Mouse (Mus musculus): ENCODE data around the gene Synj2. TPM values are rescaled to one million over a fixed set of nuclear protein-coding genes. Genes with fewer than 3 reads are reported as not detected.

Synj2 gene
- polyA plus RNA-seq, 1 experiment from 2014 or later: 3.2 TPM

DNA sequence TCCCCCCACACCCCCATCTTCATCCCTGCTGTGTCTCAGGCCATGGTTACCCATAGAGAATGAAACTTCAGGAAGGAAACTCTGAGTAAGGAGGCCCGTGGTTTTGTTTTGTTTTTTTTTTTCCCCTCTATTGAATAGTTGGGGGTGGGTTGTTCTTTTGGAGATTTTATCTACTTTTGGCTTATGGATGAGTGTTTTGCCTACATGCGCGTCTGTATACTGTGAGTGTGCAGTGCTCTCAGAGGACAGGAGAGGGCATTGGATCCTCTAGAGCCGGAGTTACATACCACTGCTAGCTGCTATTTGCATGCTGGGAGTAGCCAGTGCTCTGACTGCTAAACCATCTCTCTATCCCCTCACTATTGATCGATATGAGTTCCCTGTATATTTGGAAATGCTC is 39.7 kb upstream of the Synj2 start:
- no peak overlapping the region for H3K9ac ChIP-seq (ENCODE audit: low read length)
- no peaks in the 10 kb centered on the region; the same call in 1 of the 2 replicates for H3K4me1 ChIP-seq (replicated peaks; ENCODE audit: control insufficient read depth, insufficient read depth, low read length)
- no peak overlapping the region for H3K4me3 ChIP-seq (ENCODE audit: low read length)
- no peaks in the 10 kb centered on the region for H3K9me3 ChIP-seq (ENCODE audit: control insufficient read depth, low read length)
- ATAC-seq (ENCODE audit: low read depth): no peak
- WGBS: 67% methylated on average over 5 of the region's 5 CpGs
- H3K27me3 ChIP-seq (ENCODE audit: control insufficient read depth, insufficient read depth, low read depth, low read length): no peaks in the 10 kb centered on the region
- peaks cover 16% of the 10 kb centered on the region for H3K36me3 ChIP-seq (ENCODE audit: control insufficient read depth, insufficient read depth, low read length)
- H3K27ac ChIP-seq (ENCODE audit: low read length): no peak overlapping the region
- H3K4me2 ChIP-seq (ENCODE audit: low read depth, low read length): no peak overlapping the region

DNA sequence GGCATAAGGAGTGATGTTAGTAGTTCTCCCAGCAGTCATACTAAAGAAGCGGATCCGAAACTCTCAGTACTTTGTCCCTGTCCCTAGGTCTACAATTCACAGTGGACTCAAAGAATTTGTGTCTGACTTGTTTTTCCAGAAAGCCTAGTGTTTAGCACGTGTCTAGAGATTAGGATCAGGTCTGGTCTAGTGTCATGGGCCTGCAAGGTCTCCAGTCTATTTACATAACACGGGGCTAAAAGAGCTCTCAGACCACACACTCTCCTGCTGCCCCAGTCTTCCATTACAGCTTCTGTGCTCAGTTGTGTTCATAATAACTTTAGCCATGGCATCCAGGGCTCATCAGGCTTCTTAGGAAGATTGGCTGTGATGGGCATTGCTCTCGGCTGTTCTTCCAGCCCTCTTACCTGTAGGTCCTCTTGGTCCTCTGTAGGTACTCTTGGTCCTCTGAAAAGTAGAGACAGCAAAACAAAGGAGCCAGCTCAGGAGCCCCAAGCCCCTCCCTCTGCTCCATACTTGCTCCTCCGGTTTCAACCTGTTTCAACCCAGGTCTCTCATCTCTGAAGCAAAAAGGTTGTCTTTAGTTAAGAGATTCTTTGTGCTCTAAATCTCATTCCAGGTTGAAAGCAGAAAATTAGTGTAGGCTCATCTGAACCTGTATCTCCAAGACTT is 37.3 kb upstream of the Synj2 start:
- ATAC-seq (ENCODE audit: low read depth): peak; percentile 74

DNA sequence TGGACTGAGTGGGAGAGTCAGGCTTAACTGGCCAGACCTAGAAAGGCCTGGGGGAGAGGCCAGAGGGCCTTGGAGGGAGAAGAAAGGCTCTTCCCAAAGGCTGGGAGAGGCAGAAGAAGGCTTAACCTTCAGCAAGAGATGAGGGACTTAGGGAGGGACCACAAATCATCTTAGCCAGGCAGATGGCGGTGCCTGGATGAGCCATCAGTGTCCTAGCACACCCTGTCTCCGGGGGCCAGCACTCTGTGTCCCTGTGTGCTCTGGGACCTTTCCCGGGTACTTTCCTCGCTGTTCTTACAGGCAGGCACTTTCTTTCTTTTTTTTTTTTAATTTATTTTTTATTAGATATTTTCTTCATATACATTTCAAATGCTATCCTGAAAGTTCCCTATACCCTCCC is 31.4 kb upstream of the Synj2 start:
- H3K4me1 ChIP-seq (replicated peaks; ENCODE audit: control insufficient read depth, insufficient read depth, low read length): no peaks in the 10 kb centered on the region
- ATAC-seq (ENCODE audit: low read depth): no peak
- no peak overlapping the region for H3K9ac ChIP-seq (ENCODE audit: low read length)
- 94% methylated on average over 4 of the region's 4 CpGs for WGBS
- H3K27me3 ChIP-seq (ENCODE audit: control insufficient read depth, insufficient read depth, low read depth, low read length): no peaks in the 10 kb centered on the region
- H3K36me3 ChIP-seq (ENCODE audit: control insufficient read depth, insufficient read depth, low read length): peaks cover 18% of the 10 kb centered on the region
- no peaks in the 10 kb centered on the region for H3K9me3 ChIP-seq (ENCODE audit: control insufficient read depth, low read length)
- no peak overlapping the region for H3K4me3 ChIP-seq (ENCODE audit: low read length)
- no peak overlapping the region for H3K27ac ChIP-seq (ENCODE audit: low read length)
- no peak overlapping the region for H3K4me2 ChIP-seq (ENCODE audit: low read depth, low read length)

More for the DNA sequence above, 37.3 kb upstream of the Synj2 start:
- no peaks in the 10 kb centered on the region for H3K27me3 ChIP-seq (ENCODE audit: control insufficient read depth, insufficient read depth, low read depth, low read length)
- peak overlapping the region; percentile 10; the same call in 1 of the 2 replicates for H3K27ac ChIP-seq (ENCODE audit: low read length)
- H3K36me3 ChIP-seq (ENCODE audit: control insufficient read depth, insufficient read depth, low read length): peaks cover 29% of the 10 kb centered on the region
- no peaks in the 10 kb centered on the region for H3K9me3 ChIP-seq (ENCODE audit: control insufficient read depth, low read length)
- no peak overlapping the region for H3K4me2 ChIP-seq (ENCODE audit: low read depth, low read length)
- 54% methylated on average over 6 of the region's 6 CpGs for WGBS
- no peaks in the 10 kb centered on the region; the same call in 1 of the 2 replicates for H3K4me1 ChIP-seq (replicated peaks; ENCODE audit: control insufficient read depth, insufficient read depth, low read length)
- H3K9ac ChIP-seq (ENCODE audit: low read length): no peak overlapping the region
- H3K4me3 ChIP-seq (ENCODE audit: low read length): no peak overlapping the region

DNA sequence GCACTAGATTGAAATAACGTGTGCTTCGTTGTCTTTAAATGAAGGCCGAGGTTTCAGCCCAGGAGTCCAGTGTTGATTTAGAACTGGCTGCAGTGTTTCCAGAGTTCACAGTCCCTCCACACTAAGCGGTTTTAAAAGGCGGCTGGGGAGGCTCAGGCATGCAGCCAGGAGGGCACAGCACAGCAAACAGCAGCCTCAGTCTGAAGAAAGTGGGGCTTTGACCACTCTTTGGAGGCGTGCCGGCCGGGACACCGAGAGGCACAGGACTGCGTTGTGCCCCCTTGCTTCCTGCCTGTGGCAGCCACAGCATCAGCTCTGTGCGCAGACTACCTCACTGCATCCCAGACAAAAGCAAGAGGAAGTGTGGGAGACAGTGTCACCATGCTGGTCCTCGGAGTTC is 29.5 kb upstream of the Synj2 start:
- ATAC-seq (ENCODE audit: low read depth): no peak
- H3K27me3 ChIP-seq (ENCODE audit: control insufficient read depth, insufficient read depth, low read depth, low read length): no peaks in the 10 kb centered on the region
- no peaks in the 10 kb centered on the region for H3K9me3 ChIP-seq (ENCODE audit: control insufficient read depth, low read length)
- H3K4me2 ChIP-seq (ENCODE audit: low read depth, low read length): no peak overlapping the region
- no peak overlapping the region for H3K4me3 ChIP-seq (ENCODE audit: low read length)
- peaks cover 13% of the 10 kb centered on the region for H3K36me3 ChIP-seq (ENCODE audit: control insufficient read depth, insufficient read depth, low read length)
- 63% methylated on average over 12 of the region's 12 CpGs for WGBS
- no peak overlapping the region for H3K27ac ChIP-seq (ENCODE audit: low read length)
- no peaks in the 10 kb centered on the region for H3K4me1 ChIP-seq (replicated peaks; ENCODE audit: control insufficient read depth, insufficient read depth, low read length)
- no peak overlapping the region for H3K9ac ChIP-seq (ENCODE audit: low read length)

DNA sequence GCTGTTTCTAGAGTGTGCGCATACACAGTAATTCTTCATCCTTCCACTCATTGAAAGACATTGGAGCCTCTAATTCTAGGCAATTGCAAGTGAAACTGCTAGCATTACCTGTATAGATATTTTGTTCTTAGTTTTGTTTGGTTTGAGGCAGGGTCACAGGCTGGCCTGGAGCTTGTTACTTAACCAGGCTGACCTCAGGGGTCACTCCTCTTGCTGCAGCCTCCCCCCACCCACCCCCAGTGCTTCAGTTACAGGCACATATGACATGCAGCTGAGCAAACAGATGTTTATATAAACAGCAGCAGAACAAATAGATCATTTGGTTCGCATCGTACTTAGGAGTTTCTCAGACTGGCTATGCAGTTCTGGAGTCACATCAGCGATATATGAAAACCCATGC is 28.3 kb upstream of the Synj2 start:
- WGBS: 59% methylated on average over 4 of the region's 4 CpGs
- Histone ChIP-seq H3K4me1 (replicated peaks; ENCODE audit: control insufficient read depth, insufficient read depth, low read length) (no peaks in the 10 kb centered on the region), H3K27ac (ENCODE audit: low read length) (no peak overlapping the region), H3K4me3 (ENCODE audit: low read length) (no peak overlapping the region), H3K9me3 (ENCODE audit: control insufficient read depth, low read length) (no peaks in the 10 kb centered on the region), H3K36me3 (ENCODE audit: control insufficient read depth, insufficient read depth, low read length) (peaks cover 5% of the 10 kb centered on the region), H3K4me2 (ENCODE audit: low read depth, low read length) (no peak overlapping the region), H3K9ac (ENCODE audit: low read length) (no peak overlapping the region), H3K27me3 (ENCODE audit: control insufficient read depth, insufficient read depth, low read depth, low read length) (no peaks in the 10 kb centered on the region)
- no peak for ATAC-seq (ENCODE audit: low read depth)

DNA sequence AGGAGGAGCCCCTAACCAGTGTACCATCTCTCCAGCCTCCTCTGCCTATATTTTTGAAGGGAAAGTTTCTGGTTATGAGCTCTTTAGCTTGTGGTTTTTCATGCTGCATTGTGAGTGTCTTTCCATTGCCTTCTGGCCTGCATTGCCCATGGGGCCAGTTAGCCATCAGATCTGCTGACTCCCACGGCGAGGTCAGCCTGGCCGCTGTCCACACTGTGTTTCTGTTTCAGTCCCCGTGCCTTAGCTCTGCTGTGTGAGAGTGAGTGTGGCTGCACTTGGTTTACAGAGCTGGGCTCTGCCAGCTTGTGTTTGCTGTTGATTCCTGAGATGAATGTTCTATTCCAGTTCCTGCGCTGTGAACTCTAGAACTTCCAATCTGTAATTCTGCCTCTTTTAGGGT is 26.9 kb upstream of the Synj2 start:
- ATAC-seq (ENCODE audit: low read depth): no peak
- H3K27ac ChIP-seq (ENCODE audit: low read length): no peak overlapping the region
- H3K36me3 ChIP-seq (ENCODE audit: control insufficient read depth, insufficient read depth, low read length): peaks cover 8% of the 10 kb centered on the region; the same call in 1 of the 2 replicates
- no peaks in the 10 kb centered on the region for H3K27me3 ChIP-seq (ENCODE audit: control insufficient read depth, insufficient read depth, low read depth, low read length)
- H3K4me1 ChIP-seq (replicated peaks; ENCODE audit: control insufficient read depth, insufficient read depth, low read length): no peaks in the 10 kb centered on the region
- H3K9me3 ChIP-seq (ENCODE audit: control insufficient read depth, low read length): no peaks in the 10 kb centered on the region
- no peak overlapping the region for H3K4me3 ChIP-seq (ENCODE audit: low read length)
- WGBS: 73% methylated on average over 5 of the region's 5 CpGs
- H3K9ac ChIP-seq (ENCODE audit: low read length): no peak overlapping the region
- no peak overlapping the region for H3K4me2 ChIP-seq (ENCODE audit: low read depth, low read length)

DNA sequence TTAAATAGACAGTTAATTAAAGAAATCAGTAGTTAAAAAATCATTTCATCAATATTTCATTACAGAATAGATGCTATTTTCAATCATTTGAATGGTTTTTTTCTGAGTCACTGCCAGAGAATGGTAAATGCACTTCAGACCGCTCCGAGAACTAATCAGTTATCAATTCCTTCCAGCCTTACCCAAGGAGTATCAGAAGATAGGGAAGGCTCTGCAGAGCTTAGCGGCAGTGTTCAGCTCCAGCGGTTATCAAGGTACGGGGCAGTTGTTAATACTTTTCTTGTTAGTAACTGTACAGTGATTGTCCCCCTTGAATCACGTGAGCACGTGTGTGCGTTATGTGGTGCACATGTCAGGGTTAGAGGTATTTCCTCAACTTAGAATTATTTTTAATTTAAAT is 19.1 kb upstream of the Synj2 start:
- no peaks in the 10 kb centered on the region for H3K27me3 ChIP-seq (ENCODE audit: control insufficient read depth, insufficient read depth, low read depth, low read length)
- 93% methylated on average over 8 of the region's 8 CpGs for WGBS
- peaks cover 23% of the 10 kb centered on the region for H3K36me3 ChIP-seq (ENCODE audit: control insufficient read depth, insufficient read depth, low read length)
- no peak overlapping the region for H3K27ac ChIP-seq (ENCODE audit: low read length)
- no peak overlapping the region for H3K4me2 ChIP-seq (ENCODE audit: low read depth, low read length)
- H3K4me1 ChIP-seq (replicated peaks; ENCODE audit: control insufficient read depth, insufficient read depth, low read length): no peaks in the 10 kb centered on the region
- no peaks in the 10 kb centered on the region for H3K9me3 ChIP-seq (ENCODE audit: control insufficient read depth, low read length)
- no peak overlapping the region for H3K4me3 ChIP-seq (ENCODE audit: low read length)
- ATAC-seq (ENCODE audit: low read depth): no peak
- H3K9ac ChIP-seq (ENCODE audit: low read length): no peak overlapping the region

DNA sequence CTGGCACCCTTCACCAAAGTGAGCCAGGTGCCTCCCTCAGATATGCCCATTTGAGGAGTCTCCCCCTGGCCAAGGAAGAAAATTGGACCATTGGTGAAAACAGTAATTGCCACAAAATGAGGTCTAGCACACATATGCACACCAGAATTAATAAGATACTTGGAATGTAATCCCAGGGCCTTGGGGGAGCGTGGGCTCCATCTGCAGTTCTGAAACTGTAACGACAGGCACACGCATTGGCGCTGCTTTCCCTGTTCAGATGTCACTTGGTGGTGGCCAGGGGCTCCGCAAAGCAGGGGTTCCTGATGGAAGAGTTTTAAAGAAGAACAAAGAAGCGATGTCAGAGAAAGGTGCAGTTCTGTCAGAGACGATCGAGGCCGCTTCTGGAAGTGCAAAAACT is 17.8 kb upstream of the Synj2 start:
- H3K9ac ChIP-seq (ENCODE audit: low read length): no peak overlapping the region
- H3K4me2 ChIP-seq (ENCODE audit: low read depth, low read length): no peak overlapping the region
- H3K27me3 ChIP-seq (ENCODE audit: control insufficient read depth, insufficient read depth, low read depth, low read length): no peaks in the 10 kb centered on the region
- ATAC-seq (ENCODE audit: low read depth): no peak
- no peak overlapping the region for H3K27ac ChIP-seq (ENCODE audit: low read length)
- WGBS: 73% methylated on average over 9 of the region's 9 CpGs
- H3K36me3 ChIP-seq (ENCODE audit: control insufficient read depth, insufficient read depth, low read length): peaks cover 29% of the 10 kb centered on the region
- H3K9me3 ChIP-seq (ENCODE audit: control insufficient read depth, low read length): no peaks in the 10 kb centered on the region
- no peak overlapping the region for H3K4me3 ChIP-seq (ENCODE audit: low read length)
- no peaks in the 10 kb centered on the region for H3K4me1 ChIP-seq (replicated peaks; ENCODE audit: control insufficient read depth, insufficient read depth, low read length)

DNA sequence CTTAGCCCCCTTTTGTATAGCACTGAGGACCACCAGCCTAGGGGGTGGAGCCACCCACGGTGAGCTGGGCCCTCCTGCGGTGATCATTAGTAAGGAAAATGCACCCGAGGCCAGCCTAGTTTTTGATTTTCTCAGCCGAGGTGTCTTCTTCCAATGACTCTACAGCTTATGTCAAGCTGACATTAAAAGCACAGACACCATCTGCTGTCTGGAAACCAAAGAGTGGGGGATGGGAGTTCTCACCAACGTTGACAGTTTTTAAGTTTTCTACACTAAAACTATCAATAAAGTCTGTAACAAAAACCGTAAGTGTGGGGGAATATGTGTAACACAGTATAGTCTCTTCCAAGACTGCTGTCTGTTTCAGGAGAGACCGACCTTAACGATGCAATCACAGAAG is 16.8 kb upstream of the Synj2 start:
- no peak overlapping the region for H3K4me3 ChIP-seq (ENCODE audit: low read length)
- ATAC-seq (ENCODE audit: low read depth): no peak
- peaks cover 23% of the 10 kb centered on the region for H3K36me3 ChIP-seq (ENCODE audit: control insufficient read depth, insufficient read depth, low read length)
- no peaks in the 10 kb centered on the region for H3K9me3 ChIP-seq (ENCODE audit: control insufficient read depth, low read length)
- H3K27me3 ChIP-seq (ENCODE audit: control insufficient read depth, insufficient read depth, low read depth, low read length): no peaks in the 10 kb centered on the region
- H3K27ac ChIP-seq (ENCODE audit: low read length): no peak overlapping the region
- no peak overlapping the region for H3K4me2 ChIP-seq (ENCODE audit: low read depth, low read length)
- H3K9ac ChIP-seq (ENCODE audit: low read length): no peak overlapping the region
- 62% methylated on average over 8 of the region's 8 CpGs for WGBS
- H3K4me1 ChIP-seq (replicated peaks; ENCODE audit: control insufficient read depth, insufficient read depth, low read length): no peaks in the 10 kb centered on the region

DNA sequence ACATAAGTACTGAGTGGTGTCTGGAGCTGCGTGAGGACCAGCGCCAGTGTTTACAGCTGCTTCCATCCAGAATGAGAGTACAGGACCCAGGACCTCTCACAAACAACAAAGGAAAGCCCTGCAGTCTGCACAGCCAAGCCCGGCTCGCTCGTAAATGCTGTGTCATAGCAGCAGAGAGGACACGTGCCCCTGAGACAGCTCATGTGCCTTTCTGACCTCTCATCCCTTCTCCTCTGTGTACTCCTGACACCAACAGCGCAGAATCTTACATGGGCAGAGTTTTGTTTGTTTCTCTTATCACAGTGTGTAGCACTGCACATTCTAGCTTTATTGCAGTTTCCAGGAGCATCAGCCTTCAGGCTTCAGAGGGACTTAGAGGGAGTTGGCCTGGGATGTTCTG is 14.4 kb upstream of the Synj2 start:
- H3K4me2 ChIP-seq (ENCODE audit: low read depth, low read length): no peak overlapping the region
- H3K36me3 ChIP-seq (ENCODE audit: control insufficient read depth, insufficient read depth, low read length): peaks cover 13% of the 10 kb centered on the region
- H3K4me1 ChIP-seq (replicated peaks; ENCODE audit: control insufficient read depth, insufficient read depth, low read length): no peaks in the 10 kb centered on the region
- no peak overlapping the region for H3K4me3 ChIP-seq (ENCODE audit: low read length)
- no peaks in the 10 kb centered on the region for H3K9me3 ChIP-seq (ENCODE audit: control insufficient read depth, low read length)
- no peak overlapping the region for H3K27ac ChIP-seq (ENCODE audit: low read length)
- no peaks in the 10 kb centered on the region for H3K27me3 ChIP-seq (ENCODE audit: control insufficient read depth, insufficient read depth, low read depth, low read length)
- no peak for ATAC-seq (ENCODE audit: low read depth)
- no peak overlapping the region for H3K9ac ChIP-seq (ENCODE audit: low read length)
- WGBS: 69% methylated on average over 7 of the region's 7 CpGs
